Mouse (Mus musculus): ENCODE data around the gene Fars2. TPM values are rescaled to one million over a fixed set of nuclear protein-coding genes. Genes with fewer than 3 reads are reported as not detected.

The Fars2 gene
- polyA plus RNA-seq, 1 experiment from 2014 or later = 33.4 TPM

- Histone ChIP-seq H3K36me3 (no peaks in the 10 kb centered on the region), H3K4me2 (no peak overlapping the region), H3K4me3 (no peak overlapping the region), H3K9me3 (no peaks in the 10 kb centered on the region), H3K27me3 (no peaks in the 10 kb centered on the region), H3K9ac (no peak overlapping the region), H3K4me1 (no peaks in the 10 kb centered on the region), H3K27ac (no peak overlapping the region)
- ATAC-seq (ENCODE audit: insufficient number of reproducible peaks, low FRiP score, low TSS enrichment, low read depth) = no peak
- WGBS = 90% methylated on average over 1 of the region's 1 CpGs
These were observed 82.1 kb downstream of the Fars2 start for GRCm38 (mm10) chr13:36199288-36199687.

- Histone ChIP-seq H3K36me3 (no peaks in the 10 kb centered on the region), H3K9me3 (no peaks in the 10 kb centered on the region), H3K4me1 (no peaks in the 10 kb centered on the region), H3K9ac (no peak overlapping the region), H3K27me3 (no peaks in the 10 kb centered on the region), H3K4me2 (no peak overlapping the region), H3K4me3 (no peak overlapping the region), H3K27ac (no peak overlapping the region)
- 80% methylated on average over 4 of the region's 4 CpGs for WGBS
- ATAC-seq (ENCODE audit: insufficient number of reproducible peaks, low FRiP score, low TSS enrichment, low read depth) = no peak
These were observed 83.2 kb downstream of the Fars2 start for GRCm38 (mm10) chr13:36200453-36200852.

GRCm38 (mm10) chr13:36202496-36202895, 85.3 kb downstream of the Fars2 start:
- 76% methylated on average over 2 of the region's 2 CpGs for WGBS
- no peak overlapping the region for H3K4me3 ChIP-seq
- no peaks in the 10 kb centered on the region for H3K36me3 ChIP-seq
- H3K4me2 ChIP-seq = no peak overlapping the region
- no peaks in the 10 kb centered on the region for H3K9me3 ChIP-seq
- no peak overlapping the region for H3K9ac ChIP-seq
- no peak overlapping the region for H3K27ac ChIP-seq
- no peaks in the 10 kb centered on the region for H3K27me3 ChIP-seq
- ATAC-seq (ENCODE audit: insufficient number of reproducible peaks, low FRiP score, low TSS enrichment, low read depth) = no peak
- H3K4me1 ChIP-seq = no peaks in the 10 kb centered on the region

- 86% methylated on average over 6 of the region's 6 CpGs for WGBS
- H3K27me3 ChIP-seq = no peaks in the 10 kb centered on the region
- H3K4me3 ChIP-seq = no peak overlapping the region
- no peaks in the 10 kb centered on the region for H3K4me1 ChIP-seq
- H3K27ac ChIP-seq = no peak overlapping the region
- H3K9me3 ChIP-seq = no peaks in the 10 kb centered on the region
- ATAC-seq (ENCODE audit: insufficient number of reproducible peaks, low FRiP score, low TSS enrichment, low read depth) = no peak
- H3K9ac ChIP-seq = no peak overlapping the region
- H3K4me2 ChIP-seq = no peak overlapping the region
- H3K36me3 ChIP-seq = no peaks in the 10 kb centered on the region
These were observed 85.8 kb downstream of the Fars2 start for GRCm38 (mm10) chr13:36203014-36203413.

- Histone ChIP-seq H3K27ac (no peak overlapping the region), H3K4me2 (no peak overlapping the region), H3K36me3 (no peaks in the 10 kb centered on the region), H3K4me3 (no peak overlapping the region), H3K27me3 (no peaks in the 10 kb centered on the region), H3K4me1 (no peaks in the 10 kb centered on the region), H3K9ac (no peak overlapping the region), H3K9me3 (no peaks in the 10 kb centered on the region)
- 78% methylated on average over 3 of the region's 3 CpGs for WGBS
- ATAC-seq (ENCODE audit: insufficient number of reproducible peaks, low FRiP score, low TSS enrichment, low read depth) = no peak
These were observed 87.1 kb downstream of the Fars2 start for GRCm38 (mm10) chr13:36204320-36204719.

- H3K9ac ChIP-seq = no peak overlapping the region
- no peak overlapping the region for H3K27ac ChIP-seq
- 81% methylated on average over 3 of the region's 3 CpGs for WGBS
- H3K36me3 ChIP-seq = no peaks in the 10 kb centered on the region
- ATAC-seq (ENCODE audit: insufficient number of reproducible peaks, low FRiP score, low TSS enrichment, low read depth) = no peak
- H3K9me3 ChIP-seq = no peaks in the 10 kb centered on the region
- no peaks in the 10 kb centered on the region for H3K4me1 ChIP-seq
- H3K4me3 ChIP-seq = no peak overlapping the region
- no peaks in the 10 kb centered on the region for H3K27me3 ChIP-seq
- no peak overlapping the region for H3K4me2 ChIP-seq
These were observed 93.8 kb downstream of the Fars2 start for GRCm38 (mm10) chr13:36210965-36211364.

- H3K4me1 ChIP-seq = no peaks in the 10 kb centered on the region
- H3K27me3 ChIP-seq = no peaks in the 10 kb centered on the region
- no peak for ATAC-seq (ENCODE audit: insufficient number of reproducible peaks, low FRiP score, low TSS enrichment, low read depth)
- no peak overlapping the region for H3K4me2 ChIP-seq
- no peak overlapping the region for H3K27ac ChIP-seq
- no peaks in the 10 kb centered on the region for H3K9me3 ChIP-seq
- WGBS = 89% methylated on average over 4 of the region's 4 CpGs
- H3K36me3 ChIP-seq = no peaks in the 10 kb centered on the region
- H3K4me3 ChIP-seq = no peak overlapping the region
- no peak overlapping the region for H3K9ac ChIP-seq
These were observed 96.8 kb downstream of the Fars2 start for GRCm38 (mm10) chr13:36214056-36214455.

GRCm38 (mm10) chr13:36216005-36216404, 98.8 kb downstream of the Fars2 start:
- H3K27me3 ChIP-seq = no peaks in the 10 kb centered on the region
- H3K4me2 ChIP-seq = no peak overlapping the region
- 88% methylated on average over 3 of the region's 3 CpGs for WGBS
- H3K4me1 ChIP-seq = no peaks in the 10 kb centered on the region
- no peaks in the 10 kb centered on the region for H3K36me3 ChIP-seq
- no peak overlapping the region for H3K9ac ChIP-seq
- H3K4me3 ChIP-seq = no peak overlapping the region
- H3K27ac ChIP-seq = no peak overlapping the region
- no peak for ATAC-seq (ENCODE audit: insufficient number of reproducible peaks, low FRiP score, low TSS enrichment, low read depth)
- H3K9me3 ChIP-seq = no peaks in the 10 kb centered on the region

- no peaks in the 10 kb centered on the region for H3K27me3 ChIP-seq
- H3K4me1 ChIP-seq = no peaks in the 10 kb centered on the region
- H3K9me3 ChIP-seq = no peaks in the 10 kb centered on the region
- H3K4me3 ChIP-seq = no peak overlapping the region
- ATAC-seq (ENCODE audit: insufficient number of reproducible peaks, low FRiP score, low TSS enrichment, low read depth) = no peak
- 83% methylated on average over 4 of the region's 4 CpGs for WGBS
- no peak overlapping the region for H3K4me2 ChIP-seq
- H3K27ac ChIP-seq = no peak overlapping the region
- no peaks in the 10 kb centered on the region for H3K36me3 ChIP-seq
- H3K9ac ChIP-seq = no peak overlapping the region
These were observed 101.1 kb downstream of the Fars2 start for GRCm38 (mm10) chr13:36218347-36218746.

GRCm38 (mm10) chr13:36219506-36219905, 102.3 kb downstream of the Fars2 start:
- H3K4me1 ChIP-seq = no peaks in the 10 kb centered on the region
- H3K9me3 ChIP-seq = no peaks in the 10 kb centered on the region
- H3K27ac ChIP-seq = no peak overlapping the region
- 86% methylated on average over 5 of the region's 5 CpGs for WGBS
- H3K4me3 ChIP-seq = no peak overlapping the region
- H3K4me2 ChIP-seq = no peak overlapping the region
- ATAC-seq (ENCODE audit: insufficient number of reproducible peaks, low FRiP score, low TSS enrichment, low read depth) = no peak
- no peaks in the 10 kb centered on the region for H3K27me3 ChIP-seq
- H3K9ac ChIP-seq = no peak overlapping the region
- no peaks in the 10 kb centered on the region for H3K36me3 ChIP-seq

- Histone ChIP-seq H3K27ac (no peak overlapping the region), H3K27me3 (no peaks in the 10 kb centered on the region), H3K9me3 (no peaks in the 10 kb centered on the region), H3K9ac (no peak overlapping the region), H3K36me3 (no peaks in the 10 kb centered on the region), H3K4me3 (no peak overlapping the region), H3K4me2 (no peak overlapping the region), H3K4me1 (no peaks in the 10 kb centered on the region)
- no peak for ATAC-seq (ENCODE audit: insufficient number of reproducible peaks, low FRiP score, low TSS enrichment, low read depth)
- WGBS = 91% methylated on average over 1 of the region's 1 CpGs
These were observed 104.7 kb downstream of the Fars2 start for GRCm38 (mm10) chr13:36221897-36222296.

GRCm38 (mm10) chr13:36222721-36223120, 105.5 kb downstream of the Fars2 start:
- no peaks in the 10 kb centered on the region for H3K9me3 ChIP-seq
- no peaks in the 10 kb centered on the region for H3K27me3 ChIP-seq
- H3K4me2 ChIP-seq = no peak overlapping the region
- H3K27ac ChIP-seq = no peak overlapping the region
- no peaks in the 10 kb centered on the region for H3K36me3 ChIP-seq
- no peak overlapping the region for H3K9ac ChIP-seq
- no peak overlapping the region for H3K4me3 ChIP-seq
- no peaks in the 10 kb centered on the region for H3K4me1 ChIP-seq
- ATAC-seq (ENCODE audit: insufficient number of reproducible peaks, low FRiP score, low TSS enrichment, low read depth) = no peak

- no peaks in the 10 kb centered on the region for H3K27me3 ChIP-seq
- no peak for ATAC-seq (ENCODE audit: insufficient number of reproducible peaks, low FRiP score, low TSS enrichment, low read depth)
- H3K9me3 ChIP-seq = no peaks in the 10 kb centered on the region
- H3K9ac ChIP-seq = no peak overlapping the region
- H3K4me2 ChIP-seq = no peak overlapping the region
- H3K4me1 ChIP-seq = no peaks in the 10 kb centered on the region
- H3K36me3 ChIP-seq = no peaks in the 10 kb centered on the region
- WGBS = 73% methylated on average over 2 of the region's 2 CpGs
- H3K27ac ChIP-seq = no peak overlapping the region
- H3K4me3 ChIP-seq = no peak overlapping the region
These were observed 107.2 kb downstream of the Fars2 start for GRCm38 (mm10) chr13:36224431-36224830.
